22 mouse cellular contexts compared by ENCODE assay signal in the genomic region with DNA sequence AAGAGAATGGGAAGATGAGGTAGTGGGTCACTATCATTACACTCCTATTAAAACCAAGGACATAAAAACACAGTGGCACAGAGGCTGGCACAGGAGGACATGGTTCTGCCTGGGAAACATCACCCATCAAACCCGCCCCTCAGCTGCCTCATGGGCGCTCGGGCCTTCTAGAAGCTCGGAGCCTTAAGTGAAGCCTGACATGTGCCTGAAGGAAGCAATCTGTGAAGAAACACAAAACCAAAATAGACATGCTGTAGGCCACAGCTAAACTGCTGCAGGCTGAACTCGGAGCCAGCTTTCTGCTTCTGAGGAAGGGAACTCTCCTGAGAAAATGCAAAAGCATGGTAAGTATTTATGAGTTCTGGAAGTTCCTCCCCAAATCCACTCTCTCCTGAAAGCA. TPM values are rescaled to one million over a fixed set of nuclear protein-coding genes. Genes with fewer than 3 reads are reported as not detected.
"Had no signal": no experiment of that assay in that cellular context is flagged by ENCODE, and none has a peak within 500 bp of the region (broad histone marks: within the 10 kb centered on the region; RNA-seq: fewer than 3 reads in every experiment).

No protein-coding gene starts in this region.

- H3K4me3 ChIP-seq: midbrain, embryonic 10.5 days; midbrain, embryonic 12.5 days; myocyte; neural tube, embryonic 13.5 days; neural tube, embryonic 15.5 days had no signal

- H3K4me1 ChIP-seq: midbrain, embryonic 10.5 days; neural tube, embryonic 15.5 days had no signal

- H3K27ac ChIP-seq: midbrain, embryonic 10.5 days; midbrain, embryonic 12.5 days; neural tube, embryonic 13.5 days; neural tube, embryonic 15.5 days had no signal

- H3K36me3 ChIP-seq: midbrain, embryonic 10.5 days; midbrain, embryonic 12.5 days; neural tube, embryonic 13.5 days; neural tube, embryonic 15.5 days had no signal

- H3K9me3 ChIP-seq: midbrain, embryonic 10.5 days; midbrain, embryonic 12.5 days; neural tube, embryonic 13.5 days; neural tube, embryonic 15.5 days had no signal

- ATAC-seq: midbrain, embryonic 16.5 days had no signal

- H3K27me3 ChIP-seq: midbrain, embryonic 12.5 days; neural tube, embryonic 13.5 days; neural tube, embryonic 15.5 days had no signal

- H3K4me2 ChIP-seq: lung, embryonic 14.5 days; midbrain, embryonic 12.5 days; neural tube, embryonic 13.5 days; neural tube, embryonic 15.5 days had no signal

- DNase-seq: lung, embryonic 14.5 days; lung, postnatal 10 days; lung, postnatal 4 days; retina, postnatal 1 day; right cerebral cortex, postnatal 25 days; right cerebral cortex, postnatal 4 days; spleen, adult 18-20 months; thymus, adult 18-20 months; thymus, postnatal 14 days; thymus, postnatal 36 days had no signal

- H3K9ac ChIP-seq: lung, embryonic 14.5 days; midbrain, embryonic 12.5 days; neural tube, embryonic 13.5 days; neural tube, embryonic 15.5 days had no signal

RNA-seq across cellular contexts. Expression of a gene that starts 31.6 kb away (rescaled TPM):
- total RNA-seq: megakaryocyte, adult 5-6 weeks; megakaryocyte-erythroid progenitor cell, adult 5-6 weeks had no signal
- polyA plus RNA-seq: myocyte had no signal

RNA-seq across cellular contexts. Expression of a gene that starts 50.2 kb away (rescaled TPM):
- total RNA-seq: megakaryocyte, adult 5-6 weeks; megakaryocyte-erythroid progenitor cell, adult 5-6 weeks had no signal
- polyA plus RNA-seq: lung, embryonic 14.5 days; midbrain, embryonic 12.5 days; neural tube, embryonic 13.5 days; neural tube, embryonic 15.5 days; small intestine, adult 2 months; stomach, embryonic 14.5 days; stomach, embryonic 16.5 days; thymus, postnatal 0 days had no signal
